Mouse (Mus musculus) stomach, embryonic 15.5 days (tissue): Measurements from ENCODE around the gene Ccdc153. TPM values are rescaled to one million over a fixed set of nuclear protein-coding genes. Genes with fewer than 3 reads are reported as not detected.
A peak's percentile ranks its signal among the peaks of the same experiment; 100 is the strongest.

ENCODE experiments used
- ATAC-seq: fragments of 200-750 bp; cut with Nextera tagmentation; 2 replicates; pipeline ENCODE4 v1.8.0; 2017; ENCODE audit warnings: low read depth, moderate number of reproducible peaks, moderate TSS enrichment; ENCODE audit not compliant: insufficient read depth, low FRiP score
- H3K27ac ChIP-seq: fragments of 300-500 bp; sonication (generic); 2 replicates; pipeline ENCODE4 v1.5.1; 2015; ENCODE audit warnings: mild to moderate bottlenecking, inconsistent platforms
- H3K27me3 ChIP-seq: fragments of 300-500 bp; sonication (generic); replicated peaks from 2 replicates; pipeline ENCODE4 v1.6.1; 2015; ENCODE audit warnings: inconsistent platforms
- H3K36me3 ChIP-seq: fragments of 300-500 bp; sonication (generic); 2 replicates; pipeline ENCODE4 v1.6.1; 2015; ENCODE audit warnings: inconsistent platforms
- H3K4me1 ChIP-seq: fragments of 300-500 bp; sonication (generic); 2 replicates; pipeline ENCODE4 v1.6.1; 2015; ENCODE audit warnings: inconsistent platforms
- H3K4me2 ChIP-seq: fragments of 300-500 bp; sonication (generic); 2 replicates; pipeline ENCODE4 v1.6.1; 2015; ENCODE audit warnings: mild to moderate bottlenecking, inconsistent platforms
- H3K4me3 ChIP-seq: fragments of 300-500 bp; sonication (generic); replicated peaks from 2 replicates; pipeline ENCODE4 v1.5.1; 2015; ENCODE audit warnings: inconsistent platforms
- H3K9ac ChIP-seq: fragments of 300-500 bp; sonication (generic); 2 replicates; pipeline ENCODE4 v1.6.1; 2015; ENCODE audit warnings: inconsistent platforms
- H3K9me3 ChIP-seq: fragments of 300-500 bp; sonication (generic); 2 replicates; pipeline ENCODE4 v1.6.1; 2016; ENCODE audit warnings: inconsistent platforms
- WGBS: fragments of 180-500 bp; shearing (Covaris S2); methylation state at CpG from one replicate; pipeline ENCODE4 v1.1.7; 2015; 5-methylcytosine and 5-hydroxymethylcytosine counted together
- polyA plus RNA-seq: library from polyadenylated mRNA; unstranded; fragments of >200 nt; fragmentation: Nextera tagmentation; extraction: Ambion mirVana; gene quantifications from 2 replicates; pipeline ENCODE4 v1.2.1, GENCODE M21; 2015

Gene Ccdc153
- polyA plus RNA-seq, 1 experiment from 2014 or later, result 0.23 TPM

- H3K4me1 ChIP-seq, result peaks cover 26% of the 10 kb centered on the region
- H3K27ac ChIP-seq, result no peak within 1 kb of the TSS
Observed at GRCm38 (mm10) chr9:44288076-44288958, 47.8 kb downstream of the Ccdc153 start, which contains the start of gene Abcg4. Gene Abcg4, minus strand, starts transcription at chr9:44288615.

GRCm38 (mm10) chr9:44288959-44289291, 48.4 kb downstream of the Ccdc153 start:
- 16% methylated on average over 11 of the region's 11 CpGs for WGBS

More at GRCm38 (mm10) chr9:44288076-44288958, 47.8 kb downstream of the Ccdc153 start, which contains the start of gene Abcg4:
- under 1% methylated on average over 38 of the region's 38 CpGs for WGBS
- Histone ChIP-seq H3K9ac (peak within 1 kb of the TSS; percentile 42), H3K9me3 (no peaks in the 10 kb centered on the region), H3K4me3 (peak within 1 kb of the TSS; percentile 66), H3K4me2 (peak within 1 kb of the TSS; percentile 98), H3K36me3 (peaks cover 15% of the 10 kb centered on the region; the same call in 1 of the 2 replicates), H3K27me3 (0 out of 2 replicates have a peak, but pooled peaks cover 10% of the 10 kb centered on the region)
- ATAC-seq, result peak; percentile 78

GRCm38 (mm10) chr9:44292490-44292889, 52.0 kb downstream of the Ccdc153 start:
- H3K4me3 ChIP-seq, result no peak overlapping the region
- no peak overlapping the region for H3K27ac ChIP-seq
- H3K4me1 ChIP-seq, result peaks cover 16% of the 10 kb centered on the region
- H3K4me2 ChIP-seq, result no peak overlapping the region
- no peak for ATAC-seq
- no peak overlapping the region for H3K9ac ChIP-seq
- H3K36me3 ChIP-seq, result peaks cover 46% of the 10 kb centered on the region
- H3K9me3 ChIP-seq, result no peaks in the 10 kb centered on the region
- 0 out of 2 replicates have a peak, but pooled peaks cover 6% of the 10 kb centered on the region for H3K27me3 ChIP-seq
- 70% methylated on average over 3 of the region's 3 CpGs for WGBS

More at GRCm38 (mm10) chr9:44288959-44289291, 48.4 kb downstream of the Ccdc153 start:
- Histone ChIP-seq H3K9ac (no peak overlapping the region), H3K9me3 (no peaks in the 10 kb centered on the region), H3K4me3 (0 out of 2 replicates have a peak overlapping the region, but pooled peaks have one; percentile 66), H3K36me3 (peaks cover 21% of the 10 kb centered on the region), H3K4me1 (peaks cover 26% of the 10 kb centered on the region), H3K27me3 (0 out of 2 replicates have a peak, but pooled peaks cover 10% of the 10 kb centered on the region), H3K27ac (no peak overlapping the region), H3K4me2 (peak overlapping the region; percentile 98)
- 0 out of 2 replicates have a peak, but pooled peaks have one; percentile 11 for ATAC-seq

Other genes with a start within 250 kb of the Ccdc153 start
- gene Thy1, start 197.3 kb upstream of the Ccdc153 start, polyA plus RNA-seq, result 1.1 and 1.4 TPM in 2 replicates
- 12.0 and 12.9 TPM in 2 replicates for gene Usp2, start 173.7 kb upstream of the Ccdc153 start, polyA plus RNA-seq
- gene Mfrp, start 138.9 kb upstream of the Ccdc153 start, polyA plus RNA-seq, result 0.18 TPM in 2 replicates
- 2.8 and 3.3 TPM in 2 replicates for gene C1qtnf5, start 133.4 kb upstream of the Ccdc153 start, polyA plus RNA-seq
- 0.14 and 0.18 TPM in 2 replicates for gene Gm49380, start 127.2 kb upstream of the Ccdc153 start, polyA plus RNA-seq
- 59.9 and 60.8 TPM in 2 replicates for gene Rnf26, start 127.2 kb upstream of the Ccdc153 start, polyA plus RNA-seq
- gene Mcam, start 106.2 kb upstream of the Ccdc153 start, polyA plus RNA-seq, result 38.3 and 43.0 TPM in 2 replicates
- gene Cbl, start 6.6 kb upstream of the Ccdc153 start, polyA plus RNA-seq, result 12.4 and 13.6 TPM in 2 replicates
- gene Pdzd3, start 10.8 kb downstream of the Ccdc153 start, polyA plus RNA-seq, result 2.5 and 2.9 TPM in 2 replicates
- gene Nlrx1, start 27.9 kb downstream of the Ccdc153 start, polyA plus RNA-seq, result 8.9 TPM in 2 replicates
- 4.6 and 5.1 TPM in 2 replicates for gene Abcg4, start 47.9 kb downstream of the Ccdc153 start, polyA plus RNA-seq
- gene Hinfp, start 65.0 kb downstream of the Ccdc153 start, polyA plus RNA-seq, result 20.3 and 21.4 TPM in 2 replicates
- gene C2cd2l, start 79.6 kb downstream of the Ccdc153 start, polyA plus RNA-seq, result 7.9 and 10.1 TPM in 2 replicates
- 33.2 and 33.5 TPM in 2 replicates for gene Dpagt1, start 85.3 kb downstream of the Ccdc153 start, polyA plus RNA-seq
- gene H2afx, start 94.0 kb downstream of the Ccdc153 start, polyA plus RNA-seq, result 260 and 267 TPM in 2 replicates
- 155 and 202 TPM in 2 replicates for gene Hmbs, start 103.6 kb downstream of the Ccdc153 start, polyA plus RNA-seq
- gene Vps11, start 121.0 kb downstream of the Ccdc153 start, polyA plus RNA-seq, result 25.8 and 26.4 TPM in 2 replicates
- 30.6 and 36.2 TPM in 2 replicates for gene Hyou1, start 138.8 kb downstream of the Ccdc153 start, polyA plus RNA-seq
- gene Slc37a4, start 156.2 kb downstream of the Ccdc153 start, polyA plus RNA-seq, result 31.1 and 34.1 TPM in 2 replicates
- 1,740 and 2,121 TPM in 2 replicates for gene Rps25, start 166.5 kb downstream of the Ccdc153 start, polyA plus RNA-seq
- gene Trappc4, start 166.9 kb downstream of the Ccdc153 start, polyA plus RNA-seq, result 115 and 125 TPM in 2 replicates
- gene Ccdc84, start 177.9 kb downstream of the Ccdc153 start, polyA plus RNA-seq, result 27.4 and 27.9 TPM in 2 replicates
- gene Foxr1, start 200.5 kb downstream of the Ccdc153 start, polyA plus RNA-seq, result not detected in 2 replicates
- gene Upk2, start 214.3 kb downstream of the Ccdc153 start, polyA plus RNA-seq, result 18.2 and 26.2 TPM in 2 replicates
- gene Bcl9l, start 242.1 kb downstream of the Ccdc153 start, polyA plus RNA-seq, result 12.0 and 12.1 TPM in 2 replicates